Mouse (Mus musculus) right cerebral cortex, postnatal 14 days (tissue): ENCODE measurements around the gene Fars2.
"Not testable (repeated sequence)": the region's sequence is repeated elsewhere in the genome, so short reads cannot be mapped to it uniquely, and the experiment has no call there.

Experiments used
- DNase-seq: peaks from one replicate; pipeline ENCODE4 v3.0.0; 2022

Gene Fars2

GRCm38 (mm10) chr13:36145601-36146000 is 28.4 kb downstream of the Fars2 start:
- DNase-seq = no peak

GRCm38 (mm10) chr13:36149175-36149939 is 32.1 kb downstream of the Fars2 start:
- no peak for DNase-seq

GRCm38 (mm10) chr13:36150272-36150671 is 33.1 kb downstream of the Fars2 start:
- DNase-seq = no peak

GRCm38 (mm10) chr13:36152728-36153498 is 35.7 kb downstream of the Fars2 start:
- no peak for DNase-seq

- DNase-seq = no peak
These were observed 39.2 kb downstream of the Fars2 start for GRCm38 (mm10) chr13:36156340-36156931.

GRCm38 (mm10) chr13:36163411-36163810 is 46.2 kb downstream of the Fars2 start:
- DNase-seq = no peak

DNA sequence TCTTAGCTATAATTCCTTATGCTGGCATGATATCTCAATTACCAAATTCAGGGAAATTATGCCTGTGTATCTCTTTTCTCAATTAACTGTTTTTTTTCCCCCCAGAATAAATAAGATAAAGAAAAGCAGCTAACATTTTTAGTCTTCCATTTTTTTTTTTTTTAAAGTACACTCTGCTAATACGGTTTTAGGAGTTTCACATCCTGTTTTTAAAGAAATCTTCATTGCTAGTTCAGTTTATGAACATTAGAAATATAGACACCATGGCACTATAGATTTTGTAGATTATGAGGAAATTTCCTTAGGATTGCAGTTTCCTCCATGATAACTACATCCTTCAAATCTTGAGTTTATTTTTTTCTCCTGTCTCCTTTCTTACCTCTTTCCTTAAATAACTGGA is 46.7 kb downstream of the Fars2 start:
- no peak for DNase-seq

- not testable (repeated sequence) for DNase-seq
These were observed 55.8 kb downstream of the Fars2 start for GRCm38 (mm10) chr13:36172981-36173380.

DNA sequence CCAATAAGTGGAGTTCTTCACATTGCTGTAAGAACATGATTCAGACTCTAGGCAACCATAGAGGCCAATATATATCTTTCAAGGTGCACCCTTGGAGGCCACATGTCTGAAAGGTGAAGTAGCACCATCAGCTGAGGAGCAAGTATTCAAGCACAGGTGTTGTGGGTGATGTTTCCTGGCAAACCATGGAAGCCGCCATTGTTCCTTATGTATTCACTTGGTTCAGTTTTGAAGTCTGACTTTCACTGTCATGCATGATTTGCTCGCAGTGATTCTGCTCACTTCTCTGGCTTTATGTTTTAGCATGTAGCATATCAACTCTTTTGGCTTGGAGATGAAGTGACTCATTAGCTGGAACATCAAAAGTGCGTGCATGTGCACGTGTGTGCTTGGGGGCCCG is 56.9 kb downstream of the Fars2 start:
- DNase-seq = no peak

DNA sequence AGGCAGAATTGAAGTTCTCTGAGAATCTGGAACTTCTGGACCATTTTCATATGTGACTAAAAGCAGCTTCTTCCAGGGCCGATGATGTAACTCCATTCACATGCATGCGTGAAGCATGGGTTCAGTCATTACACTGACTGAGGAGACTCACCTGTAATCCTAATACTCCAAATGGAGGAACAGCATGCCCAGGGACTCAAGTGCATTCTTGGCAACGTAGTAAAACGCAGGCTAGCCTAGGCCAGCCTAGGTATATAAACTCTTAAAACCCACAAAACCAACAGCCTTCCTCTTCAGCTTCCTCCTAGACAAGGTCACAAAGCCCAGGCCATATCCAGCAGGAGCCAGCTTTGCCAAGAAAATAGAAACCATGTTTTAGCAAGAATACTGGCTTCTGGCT is 57.6 kb downstream of the Fars2 start:
- DNase-seq = no peak

GRCm38 (mm10) chr13:36181231-36181630 is 64.0 kb downstream of the Fars2 start:
- no peak for DNase-seq

GRCm38 (mm10) chr13:36190577-36190976 is 73.4 kb downstream of the Fars2 start:
- no peak for DNase-seq

DNA sequence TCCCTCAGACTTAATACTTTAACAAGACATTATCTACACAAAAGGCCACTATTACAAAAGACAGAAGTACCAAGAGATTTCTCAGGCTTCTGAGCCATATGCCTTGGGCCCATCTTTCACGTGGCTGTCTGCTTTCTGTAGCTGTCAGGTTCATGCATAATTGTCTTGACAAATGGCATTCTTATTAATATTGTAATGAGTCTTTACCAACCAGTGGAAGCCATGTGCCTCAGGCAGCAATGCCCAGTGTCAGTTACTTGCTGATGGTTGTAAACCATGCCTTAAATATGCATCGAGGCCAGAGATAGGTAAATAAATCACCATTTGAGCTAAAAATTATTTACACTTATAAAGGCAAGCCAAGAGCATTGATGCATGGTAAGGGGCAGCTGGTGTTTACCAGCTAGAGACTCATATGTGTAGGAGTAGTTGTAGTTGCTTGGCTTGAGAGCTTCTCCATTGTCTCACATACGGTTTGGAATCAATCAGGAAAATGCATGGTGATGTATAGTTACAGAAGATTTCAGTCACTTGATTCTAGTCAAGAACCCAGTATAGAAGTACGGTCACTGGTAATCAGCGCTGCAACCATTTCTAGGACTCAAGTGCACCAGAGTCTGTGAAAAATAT is 76.4 kb downstream of the Fars2 start:
- DNase-seq = no peak

DNA sequence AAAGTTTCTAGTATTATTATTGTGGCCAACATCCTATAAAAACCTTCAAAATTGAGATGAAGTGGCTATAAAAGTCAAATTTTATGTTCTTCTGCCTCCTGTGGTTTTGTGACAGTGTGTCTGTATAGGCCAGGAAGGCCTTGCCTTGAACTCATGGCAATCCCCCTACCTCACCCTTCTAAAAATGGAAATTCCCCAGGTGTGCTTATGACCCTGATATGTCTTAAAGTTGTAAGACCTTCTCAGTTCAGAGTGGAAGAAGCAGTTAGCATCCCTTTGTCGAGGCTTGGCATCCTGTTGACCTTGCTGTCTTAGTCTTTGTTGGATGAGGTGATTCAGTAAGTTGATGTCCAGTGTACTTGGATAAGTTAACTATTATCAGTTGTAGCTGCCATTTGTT is 82.1 kb downstream of the Fars2 start:
- DNase-seq = no peak

DNA sequence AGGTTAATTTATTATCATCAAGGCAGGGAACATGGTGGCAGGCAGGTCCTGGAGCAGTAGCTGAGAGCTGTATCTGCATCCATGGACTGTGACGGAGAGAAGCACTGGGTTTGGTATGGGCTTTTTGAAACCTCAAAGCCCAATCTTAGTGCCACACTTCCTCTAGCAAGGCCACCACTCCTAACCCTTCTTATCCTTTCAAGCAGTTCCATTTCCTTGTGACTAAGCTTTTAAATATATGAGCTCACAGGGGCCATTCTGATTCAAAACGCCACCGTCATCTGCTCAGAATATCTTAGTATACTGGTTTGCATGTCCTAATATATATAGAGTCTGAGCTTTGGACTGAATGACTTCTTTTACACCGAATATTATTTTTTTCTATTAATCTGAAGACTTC is 83.2 kb downstream of the Fars2 start:
- DNase-seq = no peak

GRCm38 (mm10) chr13:36202496-36202895 is 85.3 kb downstream of the Fars2 start:
- no peak for DNase-seq

DNA sequence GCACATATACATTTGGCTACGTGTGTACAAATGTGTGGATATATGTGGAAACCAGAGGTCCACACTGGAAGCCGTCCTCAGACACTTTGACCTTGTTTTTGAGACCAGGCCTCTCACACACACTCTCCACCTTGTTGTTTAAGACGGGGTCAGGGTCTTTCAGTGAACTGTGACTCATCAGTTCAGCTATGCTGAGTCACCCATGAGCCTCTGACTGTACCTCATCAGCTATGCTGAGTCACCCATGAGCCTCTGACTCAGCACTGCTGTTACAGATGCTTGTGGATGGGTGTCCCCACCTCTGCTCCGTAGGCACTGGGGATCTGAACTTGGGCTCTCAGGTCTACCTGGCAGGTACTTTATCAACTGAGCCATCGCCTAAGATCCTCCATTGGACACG is 85.8 kb downstream of the Fars2 start:
- no peak for DNase-seq

DNA sequence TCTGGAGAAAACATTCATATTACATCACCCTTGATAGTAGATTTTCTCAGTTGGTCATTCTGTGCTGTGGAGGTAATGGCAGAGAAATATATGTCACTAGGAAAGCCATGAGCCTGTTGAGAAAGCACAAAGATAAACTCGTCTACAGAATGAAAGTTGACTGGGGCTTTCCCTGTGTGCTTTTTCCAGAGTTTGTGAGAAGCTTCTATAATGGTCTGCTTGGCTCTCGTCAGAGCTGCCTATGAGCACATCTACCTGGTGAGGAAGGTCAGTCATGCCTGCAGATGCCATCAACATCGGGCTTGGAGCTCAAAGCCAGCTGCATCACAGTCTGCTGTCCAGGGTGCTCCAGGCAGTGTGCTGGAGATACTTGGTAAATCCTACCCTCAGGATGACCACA is 87.1 kb downstream of the Fars2 start:
- DNase-seq = no peak

DNA sequence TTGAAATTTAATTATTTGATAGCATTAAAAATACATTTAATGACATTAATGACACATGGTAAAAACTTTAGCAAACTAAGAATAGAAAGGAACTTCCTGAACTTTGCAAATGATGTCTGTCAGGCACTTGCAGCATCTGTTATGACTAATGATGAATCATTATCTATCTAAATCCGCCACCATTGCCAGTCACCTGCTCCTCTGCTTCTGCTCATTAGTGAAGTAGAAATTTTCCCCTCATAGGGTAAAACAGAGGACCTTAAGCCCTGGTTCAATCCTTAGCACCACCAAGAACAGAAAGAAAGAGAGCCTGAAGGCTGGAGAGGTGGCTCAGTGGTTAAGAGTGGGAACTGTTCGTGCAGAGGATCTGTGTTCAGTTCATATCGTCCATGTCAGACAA is 93.8 kb downstream of the Fars2 start:
- DNase-seq = no peak

GRCm38 (mm10) chr13:36214056-36214455 is 96.8 kb downstream of the Fars2 start:
- no peak for DNase-seq

DNA sequence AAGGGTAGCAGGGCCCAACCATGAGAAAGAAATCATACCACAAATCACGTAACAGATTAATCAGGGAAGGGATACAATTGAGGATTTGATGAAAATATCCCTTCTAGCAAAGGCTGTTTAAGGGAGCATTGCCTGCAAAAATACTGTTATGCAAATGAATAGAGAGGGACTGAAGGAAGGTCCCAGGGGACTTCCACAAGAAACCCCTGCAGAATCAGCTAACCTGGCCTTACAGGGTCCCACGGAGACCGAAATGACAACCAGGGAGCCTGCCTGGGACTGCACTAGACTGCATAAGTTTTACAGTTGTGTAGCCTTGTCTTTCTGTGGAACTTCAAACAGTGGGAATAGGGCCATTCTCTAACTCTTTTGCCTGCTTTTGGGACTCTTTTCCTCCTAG is 98.8 kb downstream of the Fars2 start:
- DNase-seq = no peak

DNA sequence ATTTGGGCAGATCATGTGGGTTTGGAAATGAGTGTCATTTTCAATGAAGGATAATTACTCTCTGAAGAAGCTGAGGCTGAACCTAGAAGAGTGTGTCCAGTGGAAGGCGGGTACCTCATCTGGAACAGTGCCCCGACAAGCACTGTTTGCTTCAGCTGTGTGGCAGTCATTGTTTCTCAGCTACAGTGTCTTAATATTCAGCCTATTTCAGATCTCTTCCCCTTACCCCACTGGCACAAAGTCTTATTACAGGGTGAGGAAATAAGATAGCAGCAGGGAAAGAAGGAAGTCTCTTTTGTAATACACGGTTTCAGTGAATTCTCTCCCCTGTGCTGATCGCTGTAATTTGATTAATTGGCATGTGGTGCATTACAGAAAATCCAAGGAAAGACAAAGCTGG is 101.1 kb downstream of the Fars2 start:
- no peak for DNase-seq

GRCm38 (mm10) chr13:36219506-36219905 is 102.3 kb downstream of the Fars2 start:
- no peak for DNase-seq

GRCm38 (mm10) chr13:36221897-36222296 is 104.7 kb downstream of the Fars2 start:
- no peak for DNase-seq
